Mouse (Mus musculus) embryonic fibroblast, embryonic 13.5 days (primary cell): ENCODE measurements around the gene Slc25a12. TPM values are rescaled to one million over a fixed set of nuclear protein-coding genes. Genes with fewer than 3 reads are reported as not detected.

Source experiments
- H3K27ac ChIP-seq: 2 replicates; pipeline ENCODE4 v1.5.1; 2012; ENCODE audit warnings: low read length, control low read depth, inconsistent platforms; ENCODE audit not compliant: insufficient read depth
- H3K4me1 ChIP-seq: 2 replicates; pipeline ENCODE4 v1.6.1; 2011; ENCODE audit warnings: low read length; ENCODE audit not compliant: control insufficient read depth, insufficient read depth
- H3K4me3 ChIP-seq: 2 replicates; pipeline ENCODE4 v1.5.1; 2011; ENCODE audit warnings: mild to moderate bottlenecking, control low read depth, low read length; ENCODE audit not compliant: insufficient read depth
- CTCF ChIP-seq: IDR thresholded peaks from 2 replicates; pipeline ENCODE4 v1.5.1; 2011; ENCODE audit warnings: mild to moderate bottlenecking, control low read depth, low read length, moderate library complexity, borderline replicate concordance; ENCODE audit not compliant: insufficient read depth
- POLR2A ChIP-seq: IDR thresholded peaks from 2 replicates; pipeline ENCODE4 v1.6.1; 2011; ENCODE audit warnings: low read depth, mild to moderate bottlenecking, control low read depth, low read length, moderate library complexity
- polyA plus RNA-seq: library from polyadenylated mRNA; stranded (reverse); fragments of >200 nt; gene quantifications from 2 replicates; pipeline ENCODE4 v1.2.4, GENCODE M21; 2011; ENCODE audit warnings: low read depth; ENCODE audit not compliant: missing spikeins, insufficient read length

The Slc25a12 gene
- polyA plus RNA-seq, 1 experiment, result 51.2 TPM

GRCm38 (mm10) chr2:71241505-71241904 lies 126.0 kb downstream of the Slc25a12 start:
- Histone ChIP-seq H3K4me1 (peaks cover 2% of the 10 kb centered on the region; the same call in 1 of the 2 replicates), H3K4me3 (no peak overlapping the region), H3K27ac (no peak overlapping the region)
- TF ChIP-seq CTCF (no peak), POLR2A (no peak)

- TF ChIP-seq POLR2A (no peak), CTCF (no peak)
- no peak overlapping the region for H3K4me3 ChIP-seq
- peaks cover 7% of the 10 kb centered on the region; the same call in 1 of the 2 replicates for H3K4me1 ChIP-seq
- no peak overlapping the region for H3K27ac ChIP-seq
These were observed 131.5 kb downstream of the Slc25a12 start for GRCm38 (mm10) chr2:71236009-71236408.

- H3K4me1 ChIP-seq, result peaks cover 7% of the 10 kb centered on the region; the same call in 1 of the 2 replicates
- TF ChIP-seq POLR2A, result no peak
- no peak overlapping the region for H3K27ac ChIP-seq
- H3K4me3 ChIP-seq, result no peak overlapping the region
These were observed 132.1 kb downstream of the Slc25a12 start for GRCm38 (mm10) chr2:71235420-71235819.

GRCm38 (mm10) chr2:71232976-71233375 lies 134.6 kb downstream of the Slc25a12 start:
- H3K27ac ChIP-seq, result no peak overlapping the region
- H3K4me3 ChIP-seq, result no peak overlapping the region
- TF ChIP-seq CTCF, result no peak
- peaks cover 7% of the 10 kb centered on the region; the same call in 1 of the 2 replicates for H3K4me1 ChIP-seq

- no peak overlapping the region for H3K4me3 ChIP-seq
- peaks cover 9% of the 10 kb centered on the region for H3K4me1 ChIP-seq
- H3K27ac ChIP-seq, result peak overlapping the region; percentile 79
- TF ChIP-seq POLR2A, result no peak
- no peak for TF ChIP-seq CTCF
These were observed 135.6 kb downstream of the Slc25a12 start for GRCm38 (mm10) chr2:71231951-71232350.

GRCm38 (mm10) chr2:71229603-71230002 lies 137.9 kb downstream of the Slc25a12 start:
- H3K27ac ChIP-seq, result no peak overlapping the region
- H3K4me3 ChIP-seq, result no peak overlapping the region
- H3K4me1 ChIP-seq, result peaks cover 10% of the 10 kb centered on the region
- TF ChIP-seq CTCF (no peak), POLR2A (no peak)

- Histone ChIP-seq H3K27ac (no peak overlapping the region), H3K4me3 (no peak overlapping the region), H3K4me1 (peaks cover 7% of the 10 kb centered on the region)
- TF ChIP-seq POLR2A, result no peak
- TF ChIP-seq CTCF, result no peak
These were observed 140.2 kb downstream of the Slc25a12 start for GRCm38 (mm10) chr2:71227398-71227797.

Other genes with a start within 250 kb of the Slc25a12 start
- gene Cybrd1, start 249.8 kb downstream of the Slc25a12 start, polyA plus RNA-seq, result 0.75 and 3.2 TPM in 2 replicates
- 168 and 174 TPM in 2 replicates for gene Dync1i2, start 156.0 kb downstream of the Slc25a12 start, polyA plus RNA-seq
- gene Hat1, start 21.2 kb upstream of the Slc25a12 start, polyA plus RNA-seq, result 52.7 and 66.2 TPM in 2 replicates
- gene Metap1d, start 85.5 kb upstream of the Slc25a12 start, polyA plus RNA-seq, result 25.3 and 37.1 TPM in 2 replicates
- gene Dlx1, start 160.4 kb upstream of the Slc25a12 start, polyA plus RNA-seq, result 1.9 and 2.0 TPM in 2 replicates
- 2.4 and 3.2 TPM in 2 replicates for gene Dlx2, start 179.0 kb upstream of the Slc25a12 start, polyA plus RNA-seq